Mouse (Mus musculus): Measurements from ENCODE around the gene Ywhae. TPM values are rescaled to one million over a fixed set of nuclear protein-coding genes. Genes with fewer than 3 reads are reported as not detected.
A peak's percentile ranks its signal among the peaks of the same experiment; 100 is the strongest.
"Not testable (repeated sequence)": the region's sequence is repeated elsewhere in the genome, so short reads cannot be mapped to it uniquely, and the experiment has no call there.

Ywhae gene
- total RNA-seq (2015), result 494 and 497 TPM in 2 replicates
- 231 and 282 TPM in 2 replicates for total RNA-seq (2017)

GRCm38 (mm10) chr11:75732434-75733226 is at the start of gene Ywhae:
Gene Ywhae (plus strand): TSS chr11:75732869.
- ATAC-seq (ENCODE audit: poor library complexity, severe bottlenecking), result peak; percentile 86

GRCm38 (mm10) chr11:75684462-75684861 is 48.2 kb upstream of the Ywhae start:
- no peak for ATAC-seq (ENCODE audit: poor library complexity, severe bottlenecking)

GRCm38 (mm10) chr11:75684956-75685355 is 47.7 kb upstream of the Ywhae start:
- ATAC-seq (ENCODE audit: poor library complexity, severe bottlenecking), result no peak

GRCm38 (mm10) chr11:75687343-75687993 is 45.2 kb upstream of the Ywhae start:
- ATAC-seq (ENCODE audit: poor library complexity, severe bottlenecking), result no peak

- no peak for ATAC-seq (ENCODE audit: poor library complexity, severe bottlenecking)
Measured at GRCm38 (mm10) chr11:75688132-75688531, 44.5 kb upstream of the Ywhae start.

GRCm38 (mm10) chr11:75689977-75690376 is 42.7 kb upstream of the Ywhae start:
- no peak for ATAC-seq (ENCODE audit: poor library complexity, severe bottlenecking)

GRCm38 (mm10) chr11:75691047-75691446 is 41.6 kb upstream of the Ywhae start:
- ATAC-seq (ENCODE audit: poor library complexity, severe bottlenecking), result no peak

GRCm38 (mm10) chr11:75693570-75693969 is 39.1 kb upstream of the Ywhae start:
- no peak for ATAC-seq (ENCODE audit: poor library complexity, severe bottlenecking)

GRCm38 (mm10) chr11:75697464-75697863 is 35.2 kb upstream of the Ywhae start:
- ATAC-seq (ENCODE audit: poor library complexity, severe bottlenecking), result not testable (repeated sequence)

- ATAC-seq (ENCODE audit: poor library complexity, severe bottlenecking), result no peak
Measured at GRCm38 (mm10) chr11:75700557-75700956, 32.1 kb upstream of the Ywhae start.

GRCm38 (mm10) chr11:75702761-75703160 is 29.9 kb upstream of the Ywhae start:
- ATAC-seq (ENCODE audit: poor library complexity, severe bottlenecking), result no peak

GRCm38 (mm10) chr11:75703748-75704147 is 28.9 kb upstream of the Ywhae start:
- no peak for ATAC-seq (ENCODE audit: poor library complexity, severe bottlenecking)

- ATAC-seq (ENCODE audit: poor library complexity, severe bottlenecking), result no peak
Measured at GRCm38 (mm10) chr11:75713949-75714348, 18.7 kb upstream of the Ywhae start.

- no peak for ATAC-seq (ENCODE audit: poor library complexity, severe bottlenecking)
Measured at GRCm38 (mm10) chr11:75715556-75715955, 17.1 kb upstream of the Ywhae start.

GRCm38 (mm10) chr11:75716661-75717325 is 15.9 kb upstream of the Ywhae start:
- ATAC-seq (ENCODE audit: poor library complexity, severe bottlenecking), result no peak

- ATAC-seq (ENCODE audit: poor library complexity, severe bottlenecking), result no peak
Measured at GRCm38 (mm10) chr11:75722339-75722738, 10.3 kb upstream of the Ywhae start.

- ATAC-seq (ENCODE audit: poor library complexity, severe bottlenecking), result no peak
Measured at GRCm38 (mm10) chr11:75727168-75727567, 5.5 kb upstream of the Ywhae start.

- not testable (repeated sequence) for ATAC-seq (ENCODE audit: poor library complexity, severe bottlenecking)
Measured at GRCm38 (mm10) chr11:75727659-75728058, 5.0 kb upstream of the Ywhae start.

- peak; percentile 41 for ATAC-seq (ENCODE audit: poor library complexity, severe bottlenecking)
Measured at GRCm38 (mm10) chr11:75733227-75733940, 715 bp downstream of the Ywhae start.

- ATAC-seq (ENCODE audit: poor library complexity, severe bottlenecking), result no peak
Measured at GRCm38 (mm10) chr11:75735462-75736252, 3.0 kb downstream of the Ywhae start.
